Mouse (Mus musculus): ENCODE results near the gene Chst1.
A peak's percentile ranks its signal among the peaks of the same experiment; 100 is the strongest.

Gene Chst1

DNA sequence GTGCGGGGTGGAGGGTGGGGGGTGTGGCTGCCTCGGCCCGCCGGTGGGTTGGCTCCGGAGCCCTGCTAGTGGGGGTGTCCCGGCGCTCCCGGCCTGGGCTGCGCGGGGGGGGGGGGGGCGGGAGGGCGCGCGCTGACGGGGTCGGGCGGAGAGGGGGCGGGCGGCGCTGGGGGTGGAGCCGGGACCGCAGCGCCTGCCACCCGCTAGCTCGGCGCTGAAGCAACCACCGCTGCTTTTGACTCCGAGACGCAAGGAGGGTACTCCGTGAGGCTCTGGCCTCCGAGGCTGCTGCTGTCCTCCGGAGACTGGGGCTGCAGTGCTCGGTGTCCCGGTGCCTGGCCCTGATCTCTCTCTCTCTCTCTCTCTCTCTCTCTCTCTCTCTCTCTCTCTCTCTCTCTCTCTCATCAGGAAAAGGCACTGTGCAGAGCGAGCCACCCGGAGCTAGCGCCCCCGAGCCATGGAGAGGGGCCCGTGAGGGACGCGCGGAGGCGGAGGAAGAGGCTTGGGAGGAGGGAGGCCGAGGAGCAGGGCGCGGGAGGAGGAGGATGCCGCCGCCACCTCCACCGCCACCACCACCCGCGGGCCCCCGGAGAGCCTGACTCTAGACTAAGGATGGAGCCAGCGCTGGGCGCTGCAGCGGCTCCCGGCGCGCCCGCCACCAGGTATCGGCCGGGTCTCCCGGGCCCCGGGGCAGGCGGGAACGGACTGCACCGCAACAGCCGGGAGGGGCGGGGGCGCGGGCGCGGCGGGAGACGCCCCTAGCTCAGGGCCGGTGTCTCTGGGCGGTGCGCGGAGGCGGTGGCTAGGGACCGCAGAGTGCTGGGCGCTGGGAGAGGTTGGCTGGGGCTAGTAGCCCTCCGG lies at the start of gene Chst1:
Gene Chst1, plus strand, starts transcription at position 221 of the 861 bp plus-strand sequence.
- DNase-seq (ENCODE audit: low read depth): no peak

DNA sequence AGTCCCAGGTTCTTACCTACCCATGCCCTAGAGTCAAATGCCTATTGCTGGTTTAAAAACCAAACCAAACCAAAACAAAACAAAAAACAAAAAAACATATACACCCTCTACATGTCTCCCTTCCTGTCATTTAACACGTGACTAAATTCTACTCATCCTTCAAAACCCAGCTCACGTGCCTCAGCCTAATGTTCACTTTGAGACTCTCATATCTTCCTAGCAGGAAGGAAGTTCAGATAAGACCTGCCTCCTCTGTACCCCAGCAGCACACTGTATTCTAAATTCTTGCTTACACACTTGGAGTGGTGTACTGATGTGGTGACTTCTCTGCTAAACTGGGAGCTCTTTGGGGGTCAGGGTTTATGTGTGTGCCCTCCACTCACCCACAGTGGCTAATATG lies 49.5 kb upstream of the Chst1 start:
- no peak for DNase-seq (ENCODE audit: low read depth)

DNA sequence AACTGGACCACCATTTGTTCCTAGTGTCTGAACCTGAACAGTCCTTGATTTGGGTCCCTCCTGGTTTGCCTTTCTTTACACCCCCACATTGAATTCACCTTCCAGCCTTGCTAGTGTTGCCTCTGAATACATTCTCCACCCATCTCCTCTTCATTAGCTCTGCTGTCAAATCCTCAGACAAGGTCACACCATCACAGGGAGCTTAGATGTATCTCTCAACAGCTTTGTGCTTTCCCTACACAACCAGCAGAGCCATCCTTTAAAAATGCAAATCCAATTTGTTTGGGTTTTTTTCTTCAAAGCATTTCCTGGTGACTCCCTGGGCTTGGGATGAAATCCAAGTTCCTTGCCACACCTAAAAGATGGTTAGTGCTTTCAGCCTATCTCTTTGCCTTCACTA lies 45.0 kb upstream of the Chst1 start:
- DNase-seq (ENCODE audit: low read depth): no peak

DNA sequence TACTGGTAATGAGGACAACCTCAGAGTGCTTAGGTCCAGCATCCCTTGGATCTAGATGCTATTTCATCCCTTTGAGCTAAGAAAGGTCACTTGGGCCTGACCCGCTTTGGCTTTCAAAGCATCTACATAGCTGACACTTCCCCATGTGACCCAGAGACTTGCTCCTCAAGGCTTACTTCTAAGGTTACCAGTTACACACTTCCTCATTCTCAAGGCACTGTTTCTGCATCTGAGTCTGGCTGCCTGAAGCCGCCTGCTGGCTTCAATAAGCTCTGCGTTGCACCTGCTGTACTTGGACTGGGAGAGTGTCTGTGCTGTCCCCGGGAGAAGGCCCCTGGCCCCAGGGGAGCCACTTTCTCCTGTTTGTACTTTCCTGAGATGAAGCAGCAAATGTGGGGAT lies 36.6 kb upstream of the Chst1 start:
- DNase-seq (ENCODE audit: low read depth): no peak

DNA sequence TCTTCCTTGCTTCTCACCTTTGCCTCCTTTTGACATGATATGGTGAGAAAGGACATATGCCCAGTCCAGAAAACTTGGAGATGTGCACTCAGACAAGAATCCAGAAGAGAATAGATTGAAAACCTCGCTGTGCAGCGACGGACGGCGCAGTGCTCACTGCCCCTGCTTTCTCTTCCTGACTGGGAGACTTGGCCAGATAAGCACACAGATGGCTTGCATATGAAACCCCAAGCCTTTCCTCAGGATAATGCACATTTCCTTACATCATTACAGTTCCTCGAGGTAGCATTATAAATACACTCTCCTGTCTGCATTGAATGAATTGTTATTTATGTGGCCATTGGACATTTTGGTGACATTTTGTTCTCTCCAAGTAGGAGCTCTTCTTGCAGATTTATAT lies 28.9 kb upstream of the Chst1 start:
- DNase-seq (ENCODE audit: low read depth): no peak

DNA sequence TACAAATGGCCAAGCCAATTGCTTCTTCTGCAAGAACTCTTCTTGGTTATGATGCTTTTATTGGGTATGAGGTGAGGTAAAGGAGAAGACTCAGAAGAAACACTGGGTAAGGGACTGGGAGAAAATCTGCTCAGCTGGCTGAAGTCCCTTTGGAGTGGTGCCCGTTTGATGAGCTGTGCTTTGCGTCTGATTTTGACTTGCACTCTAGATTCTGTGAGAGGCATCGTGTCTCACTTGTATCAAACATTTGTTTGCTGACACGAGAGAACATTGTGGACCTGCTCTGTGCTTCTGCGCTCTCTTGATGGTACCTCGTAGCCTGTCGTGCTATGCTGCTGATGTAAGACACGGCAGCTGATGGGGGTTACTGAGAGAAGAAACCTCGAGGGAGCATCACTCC lies 21.7 kb upstream of the Chst1 start:
- DNase-seq (ENCODE audit: low read depth): no peak

DNA sequence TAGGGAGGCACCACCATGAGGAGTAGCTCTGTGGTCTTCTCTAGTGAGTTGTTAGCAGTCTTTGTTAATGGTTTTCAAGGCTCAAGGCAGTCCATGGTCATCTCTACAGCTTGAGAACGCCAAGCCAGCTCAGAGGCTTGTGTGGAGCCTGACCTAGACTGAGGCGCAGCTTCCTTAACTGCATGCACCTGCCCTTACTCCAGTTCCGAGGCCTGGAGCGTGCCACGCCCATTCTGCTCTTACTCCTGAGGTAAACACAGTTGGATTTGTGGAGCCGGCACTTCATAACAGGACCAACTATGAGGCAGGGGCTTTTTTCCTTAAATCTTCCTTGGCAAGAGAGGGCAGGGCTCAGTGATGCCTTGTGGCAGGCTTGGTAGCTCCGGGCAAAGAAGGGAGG lies 18.2 kb upstream of the Chst1 start:
- DNase-seq (ENCODE audit: low read depth): no peak

DNA sequence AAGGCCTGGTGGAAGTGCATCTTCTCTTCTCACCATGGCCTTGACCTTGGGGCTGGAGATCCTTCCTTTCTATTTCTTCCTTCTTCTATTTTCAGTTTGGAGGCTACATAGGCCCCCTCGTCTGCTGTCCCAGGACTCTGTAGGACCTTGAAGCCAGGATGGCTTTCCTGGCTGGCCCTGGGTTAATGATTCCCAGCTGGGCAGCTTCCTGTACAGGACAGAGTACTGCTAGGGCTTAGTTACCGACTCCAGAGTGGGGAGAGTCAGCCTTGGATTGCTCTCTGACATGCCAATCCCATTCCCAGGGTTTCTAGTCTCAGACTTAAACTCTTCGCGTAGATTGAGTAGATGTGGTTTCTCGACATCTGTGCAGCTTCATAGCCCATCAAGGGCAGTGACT lies 16.9 kb upstream of the Chst1 start:
- DNase-seq (ENCODE audit: low read depth): no peak

DNA sequence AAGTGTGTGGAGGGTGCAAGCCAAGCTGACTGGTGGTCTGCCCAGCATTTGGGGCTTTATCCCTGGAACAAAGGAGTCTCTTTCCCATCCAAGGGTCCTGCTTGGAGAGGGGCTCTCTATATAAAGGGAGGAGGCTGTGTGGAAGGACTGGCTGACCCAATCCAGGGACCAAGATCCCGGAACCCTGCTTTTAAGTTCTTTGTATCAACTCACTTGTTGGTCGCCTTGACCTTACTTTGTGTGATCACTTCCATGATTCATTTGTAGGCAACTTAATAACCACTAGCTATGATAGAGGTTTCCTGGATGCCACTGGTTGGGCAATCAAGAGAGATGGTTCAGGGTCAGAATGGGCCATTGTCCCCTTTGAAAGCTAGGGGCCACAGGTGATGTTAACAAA lies 11.7 kb upstream of the Chst1 start:
- DNase-seq (ENCODE audit: low read depth): no peak

DNA sequence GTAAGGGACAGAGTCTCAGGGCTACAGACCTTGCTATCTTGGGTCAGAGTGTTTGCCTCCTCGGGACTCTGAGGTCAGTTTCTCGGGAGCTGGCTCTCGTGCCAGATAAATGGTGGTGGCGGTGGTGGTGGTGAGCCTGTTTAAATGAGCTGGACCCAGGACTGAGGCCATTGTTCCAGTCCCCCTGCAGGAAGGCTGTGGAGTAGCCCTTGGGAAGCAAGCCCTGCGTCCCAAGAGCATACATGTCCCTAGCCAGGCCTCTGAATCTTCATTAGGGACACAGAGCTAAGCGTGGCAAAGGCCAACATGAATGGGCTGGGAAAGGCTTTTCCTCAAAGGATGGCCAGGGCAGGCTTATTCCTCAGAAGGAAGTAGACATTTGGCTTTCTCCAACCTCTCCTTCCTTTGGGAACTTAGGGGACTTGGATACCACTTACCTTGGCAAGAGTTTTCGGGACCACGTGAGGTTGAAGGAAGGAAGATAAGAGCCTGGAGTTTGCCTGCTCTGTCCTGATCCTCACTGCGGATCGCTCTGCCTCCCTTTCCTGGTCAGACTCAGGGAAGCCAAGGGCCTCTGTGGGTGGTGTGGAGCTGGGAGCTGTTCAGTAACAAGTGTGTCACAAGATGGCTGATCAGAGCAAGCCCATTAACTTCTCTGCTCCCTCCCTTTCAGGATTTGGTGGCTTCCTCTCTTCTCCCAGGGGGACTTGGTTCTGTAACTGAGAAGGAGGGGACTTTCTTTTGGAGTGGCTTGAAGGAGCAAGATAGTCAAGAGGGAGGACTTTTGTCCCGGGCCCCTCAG lies 4.4 kb upstream of the Chst1 start:
- DNase-seq (ENCODE audit: low read depth): no peak

DNA sequence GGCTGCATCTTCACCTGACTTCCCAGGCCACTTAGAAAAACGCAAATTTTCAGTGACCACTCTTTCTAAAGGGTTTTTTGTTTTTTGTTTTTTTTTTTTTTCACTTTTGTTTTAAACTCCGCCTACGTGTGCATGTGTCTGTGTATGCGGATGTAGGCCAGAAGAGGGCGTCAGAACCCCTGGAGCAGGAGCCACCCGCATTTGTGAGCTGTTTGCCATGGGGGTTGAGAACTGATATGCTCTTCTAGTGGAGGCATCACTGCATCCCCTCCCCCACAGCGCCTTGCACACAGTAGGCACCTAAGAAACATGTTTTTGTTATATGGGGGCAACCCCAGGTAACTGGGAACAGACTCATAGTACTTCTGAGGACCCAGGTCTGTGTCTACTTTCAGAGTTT lies 2.2 kb upstream of the Chst1 start:
- no peak for DNase-seq (ENCODE audit: low read depth)

DNA sequence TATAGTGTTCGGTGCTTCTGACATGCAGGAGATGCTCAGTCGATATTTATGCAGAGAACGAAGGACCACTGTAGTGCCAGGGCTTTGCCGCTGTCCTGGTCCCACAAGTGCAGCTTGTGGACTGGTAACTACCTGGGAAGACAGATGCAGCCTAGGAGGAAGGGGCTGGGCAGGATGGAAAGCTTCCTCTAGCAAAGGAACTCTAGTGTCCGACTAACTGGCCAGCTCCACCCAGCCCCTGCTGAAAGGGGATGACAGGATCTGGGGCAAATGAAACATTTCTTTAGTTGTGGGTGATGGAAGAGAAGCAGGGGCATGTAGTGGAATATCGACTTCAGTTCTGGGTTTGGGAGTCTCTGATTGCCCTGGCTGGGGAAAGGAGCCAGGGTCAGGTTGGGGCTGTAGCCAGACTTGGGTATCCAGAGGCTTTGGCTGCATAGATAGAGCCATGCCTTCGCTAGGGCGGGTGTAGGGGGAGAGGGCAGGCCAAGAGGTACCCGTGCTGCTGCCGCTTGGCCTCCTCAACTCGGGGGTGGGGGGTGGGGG lies 493 bp upstream of the Chst1 start:
- no peak for DNase-seq (ENCODE audit: low read depth)

DNA sequence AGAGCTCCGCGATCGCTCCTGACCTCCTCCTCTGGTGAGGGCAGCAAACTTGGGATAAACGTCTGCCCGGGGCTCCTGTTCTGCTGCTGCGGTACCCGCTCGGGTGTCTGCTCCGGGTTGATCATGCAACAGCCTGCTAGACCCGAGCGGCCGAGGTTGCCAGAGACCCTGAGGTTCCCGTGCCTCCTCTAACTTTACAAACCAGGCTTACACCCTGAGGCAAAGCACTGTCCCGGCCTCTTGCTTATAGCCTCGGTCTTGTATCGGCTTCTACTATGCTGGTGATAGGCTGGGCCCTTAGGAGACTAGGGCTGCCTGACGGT lies 802 bp downstream of the Chst1 start:
- no peak for DNase-seq (ENCODE audit: low read depth)

DNA sequence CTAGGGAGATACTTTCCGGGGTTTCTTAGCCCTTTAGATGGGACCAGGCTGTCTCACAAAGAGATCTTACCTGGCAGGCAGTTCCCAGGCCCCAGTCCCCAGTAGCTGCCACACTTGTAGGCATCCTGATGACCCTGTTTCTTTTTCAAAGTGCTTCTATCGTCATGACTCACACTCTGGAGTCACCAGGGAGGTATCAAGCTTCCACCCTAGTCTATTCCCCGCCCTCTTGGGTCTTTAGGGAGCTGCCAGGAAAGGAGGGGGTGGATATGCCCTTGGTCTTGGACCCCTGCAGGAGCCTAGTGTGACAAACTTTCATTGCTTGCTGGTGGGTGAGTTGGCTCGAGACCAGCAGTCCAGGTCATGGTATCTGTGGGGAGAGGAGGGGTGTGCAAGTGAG lies 1.7 kb downstream of the Chst1 start:
- no peak for DNase-seq (ENCODE audit: low read depth)

DNA sequence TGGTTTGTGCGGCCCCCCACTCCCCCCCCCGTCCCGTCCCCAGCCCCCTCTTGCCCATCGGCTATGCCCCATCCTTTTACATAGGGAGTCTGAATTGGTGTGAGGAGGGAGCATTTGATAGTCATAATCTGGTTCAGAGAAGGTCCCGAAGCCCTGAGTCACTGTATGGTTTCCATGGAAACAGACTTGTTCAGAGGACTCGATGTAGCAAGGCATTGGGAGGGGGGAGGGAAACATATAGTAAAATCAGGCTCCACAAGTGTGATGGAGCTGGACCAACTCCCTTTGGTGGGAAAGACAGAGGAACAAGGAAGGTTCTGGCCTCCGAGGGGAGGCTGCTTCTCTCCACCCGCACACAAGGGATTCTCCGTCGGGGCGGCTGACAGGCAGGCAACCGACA lies 2.6 kb downstream of the Chst1 start:
- no peak for DNase-seq (ENCODE audit: low read depth)

DNA sequence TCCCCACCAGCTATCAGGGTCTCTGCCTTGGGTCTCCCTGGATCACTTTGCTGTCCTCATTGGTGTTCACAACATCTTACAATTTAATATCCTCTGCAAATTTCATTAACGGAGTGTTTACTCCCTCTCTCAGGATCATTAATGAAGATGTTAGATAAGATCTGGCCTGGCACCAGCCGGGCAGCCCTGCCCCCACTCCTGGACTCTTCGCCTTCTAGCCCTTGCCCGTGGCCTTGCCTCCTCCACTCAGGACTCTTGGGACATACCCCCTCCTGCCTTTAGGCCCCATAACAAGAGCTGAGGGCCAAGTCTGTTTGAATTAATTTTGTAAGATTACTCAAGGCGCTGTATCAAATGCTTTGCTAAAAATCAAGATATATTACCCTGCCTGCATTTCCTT lies 4.1 kb downstream of the Chst1 start:
- DNase-seq (ENCODE audit: low read depth): no peak

DNA sequence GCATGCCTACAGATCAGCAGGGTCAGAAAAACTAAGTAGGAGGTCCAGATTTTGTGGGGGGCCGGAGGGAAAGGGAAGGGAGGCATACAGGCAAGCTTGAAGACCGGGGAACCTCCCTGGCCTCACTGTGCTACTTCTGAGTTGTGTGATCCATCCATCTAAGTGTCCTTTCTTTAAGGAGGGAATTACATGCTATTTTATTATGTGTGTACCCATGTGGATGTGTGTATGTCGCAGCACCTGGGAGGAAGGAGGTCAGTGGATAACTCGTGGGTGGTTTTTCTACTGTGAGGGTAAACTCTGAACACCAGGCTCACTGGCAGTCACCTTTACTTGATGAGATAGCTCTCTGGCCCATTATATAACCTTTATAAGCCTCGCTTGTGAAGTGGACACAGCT lies 5.1 kb downstream of the Chst1 start:
- DNase-seq (ENCODE audit: low read depth): no peak

DNA sequence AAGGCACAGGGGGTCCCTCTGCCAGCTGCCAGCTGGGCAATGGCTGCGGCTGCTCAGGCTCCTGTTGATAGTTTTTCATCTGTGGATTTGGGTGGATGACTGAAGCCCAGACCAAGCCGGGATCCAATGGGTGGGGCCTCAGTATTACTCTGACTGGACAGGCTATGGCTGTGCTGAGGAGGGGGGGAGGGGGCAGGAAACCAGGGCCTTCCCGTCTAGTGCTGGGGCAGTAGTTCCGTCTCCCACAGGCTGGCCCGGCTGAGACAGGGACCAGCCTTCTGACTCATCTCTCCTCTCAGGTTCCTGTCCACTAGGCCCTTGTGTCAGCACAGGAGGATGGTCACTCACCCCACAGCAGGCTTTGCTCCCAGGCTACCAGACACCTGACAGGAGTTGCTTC lies 6.5 kb downstream of the Chst1 start:
- no peak for DNase-seq (ENCODE audit: low read depth)

DNA sequence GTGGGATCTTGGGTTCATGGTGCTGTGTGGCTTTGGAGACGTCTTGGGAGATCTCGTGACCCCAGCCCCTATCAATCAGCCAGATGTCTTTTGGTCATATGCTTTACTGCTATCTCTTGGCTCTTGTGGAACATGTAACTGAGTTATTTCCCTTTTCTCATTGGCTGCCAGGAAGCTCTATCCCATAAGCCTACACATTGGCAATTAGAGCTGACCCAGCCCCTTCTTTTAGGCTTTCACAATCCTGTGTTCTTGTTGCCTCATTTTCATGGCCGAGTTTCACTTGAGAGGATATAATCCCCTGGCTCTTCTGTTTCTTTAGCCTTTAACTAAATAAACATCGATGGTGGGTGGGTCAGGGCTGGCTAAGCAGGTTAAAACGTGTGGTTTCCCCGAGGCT lies 7.6 kb downstream of the Chst1 start:
- DNase-seq (ENCODE audit: low read depth): no peak

DNA sequence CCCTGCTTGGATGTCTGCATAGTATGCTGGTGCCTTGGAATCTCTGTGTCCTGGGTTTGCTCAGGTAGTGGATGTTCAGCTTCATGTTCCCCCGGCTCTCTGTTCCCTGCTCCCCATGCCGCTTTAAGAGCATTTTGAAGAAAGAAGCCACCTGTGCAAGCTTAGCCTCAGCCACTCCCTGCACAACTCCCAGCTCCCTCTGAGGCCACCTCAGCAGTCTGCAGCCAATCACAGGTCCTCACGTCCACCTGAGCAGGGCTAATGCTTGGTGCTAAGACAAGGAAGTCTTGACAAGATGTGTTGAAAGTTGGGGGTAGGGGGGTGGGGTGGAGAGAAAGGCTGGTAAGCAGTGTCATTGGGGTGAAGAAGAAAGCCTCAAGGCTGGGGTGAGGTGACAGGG lies 8.1 kb downstream of the Chst1 start:
- DNase-seq (ENCODE audit: low read depth): no peak

DNA sequence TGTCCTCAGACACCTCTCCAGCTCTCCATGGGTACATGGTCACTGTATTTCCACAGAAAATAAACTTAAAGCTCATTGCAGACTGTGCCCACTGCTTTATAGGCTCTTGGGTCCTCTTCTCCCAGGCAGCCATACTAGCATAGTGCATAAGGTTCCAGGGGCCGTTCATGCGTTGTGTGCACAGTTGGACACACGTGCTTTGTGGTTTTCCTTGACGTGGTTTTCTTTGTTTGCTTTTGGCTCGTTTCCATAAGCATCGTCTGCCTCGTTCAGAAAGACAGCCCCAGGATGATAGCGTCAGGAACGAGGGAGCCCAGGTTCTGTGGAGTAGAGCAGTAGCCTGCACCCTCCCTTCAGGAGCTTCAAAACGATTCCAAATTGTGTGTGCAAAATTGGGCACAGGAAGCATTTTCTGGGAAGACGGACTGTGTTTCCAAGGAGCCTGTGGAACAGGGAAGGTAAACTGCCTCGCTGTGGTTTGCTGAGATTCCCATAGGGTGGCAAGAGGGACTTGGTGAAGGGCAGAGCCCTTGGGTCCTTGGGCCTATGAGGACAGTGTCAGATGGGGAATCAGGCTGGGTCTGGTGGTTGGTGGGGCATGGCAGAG lies 8.6 kb downstream of the Chst1 start:
- DNase-seq (ENCODE audit: low read depth): no peak

DNA sequence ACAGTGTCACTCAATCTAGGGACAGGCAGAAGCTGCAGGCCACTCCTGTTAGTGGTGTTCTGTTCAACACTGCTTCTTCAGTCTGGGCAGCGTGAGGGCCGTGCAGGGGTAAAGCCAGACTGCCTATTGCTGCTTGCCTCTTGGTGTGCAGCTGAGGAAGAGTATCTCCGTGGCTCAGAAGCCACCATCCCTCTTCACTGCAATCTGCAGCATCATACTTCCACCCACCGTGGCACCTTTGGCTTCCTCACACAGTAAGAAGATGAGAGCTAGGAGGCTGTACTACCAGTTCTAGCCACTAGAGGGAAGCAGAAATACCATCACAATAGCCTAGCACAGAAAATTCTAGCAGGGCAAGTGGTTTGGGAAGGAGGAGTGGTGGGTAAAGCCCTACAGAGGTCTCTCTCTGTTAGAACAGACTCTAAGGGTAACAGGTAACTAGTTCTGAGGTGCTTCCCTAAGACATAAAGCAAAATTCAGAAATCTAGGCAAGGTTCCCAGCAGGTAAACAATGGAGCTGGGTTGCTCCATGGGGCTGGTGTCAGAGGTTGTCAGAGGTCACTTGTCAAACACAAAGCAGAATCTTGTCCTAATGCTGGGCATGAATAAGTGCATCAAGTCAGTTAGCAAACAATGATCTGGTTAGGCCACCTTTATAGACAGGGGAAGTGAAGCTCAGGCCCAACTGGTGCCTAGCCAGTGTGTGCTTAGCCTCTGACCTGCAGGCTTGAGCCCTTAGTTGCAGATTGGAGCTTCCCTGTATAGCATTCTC lies 9.5 kb downstream of the Chst1 start:
- DNase-seq (ENCODE audit: low read depth): peak; percentile 41

Measured in c-Kit-positive CD71-positive TER-119-negative erythroid progenitor cells, embryonic 14.5 days (primary cell).